Mouse (Mus musculus) frontal cortex, postnatal 36 days (tissue): Measurements from ENCODE around the gene H2afb1.
"Not testable (repeated sequence)": the region's sequence is repeated elsewhere in the genome, so short reads cannot be mapped to it uniquely, and the experiment has no call there.

Experiments
- DNase-seq, 2 experiments: peaks; one replicate each; pipeline ENCODE4 v3.0.0; 2022; ENCODE audit warnings: low spot score in 2 of 2

H2afb1 gene

GRCm38 (mm10) chrX:117014457-117014856 lies at the start of gene H2afb1:
H2afb1 (plus strand) TSS chrX:117014757.
- DNase-seq = not testable (repeated sequence)

DNA sequence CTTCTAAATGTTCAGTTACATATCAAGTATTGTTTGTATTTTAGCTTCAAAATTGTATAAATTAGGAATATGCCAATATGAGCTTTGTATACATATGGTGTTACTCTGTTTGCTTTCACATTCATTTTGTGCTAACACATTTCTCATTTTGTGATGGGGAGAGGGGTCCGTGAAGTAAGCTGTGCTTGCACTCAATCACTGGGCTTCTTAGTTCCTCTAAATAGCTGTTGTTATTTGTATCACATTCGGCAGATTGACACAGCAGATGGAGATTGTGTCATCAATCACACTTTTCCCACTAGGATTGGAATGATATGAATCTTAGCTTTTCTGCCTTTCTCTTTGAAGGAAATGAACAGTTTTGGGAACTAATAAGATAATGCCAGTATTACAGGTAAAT lies 21.5 kb downstream of the H2afb1 start:
- DNase-seq = no peak
